Comparison of ENCODE assay signal across 13 mouse cellular contexts in the genomic region with DNA sequence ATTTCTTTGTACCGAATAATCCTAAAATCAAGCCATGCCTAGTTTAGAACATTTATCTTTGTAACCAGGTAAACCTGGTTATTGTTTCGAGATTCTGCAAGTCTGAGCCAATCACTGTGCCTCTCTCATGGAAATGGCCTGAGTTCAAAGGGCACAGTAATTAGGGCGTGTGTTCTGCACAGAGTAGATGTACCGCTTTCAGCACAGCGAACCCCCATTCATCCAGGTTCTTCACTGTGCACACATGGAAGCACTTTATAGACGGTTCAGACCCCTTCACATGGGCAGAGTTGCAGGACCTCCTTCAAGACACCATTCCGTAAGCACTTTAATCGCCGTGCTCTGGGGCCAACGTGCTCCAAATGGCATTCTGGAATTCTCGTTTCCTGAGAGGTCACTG.
"Had no signal": no experiment of that assay in that cellular context is flagged by ENCODE, and none has a peak within 500 bp of the region (broad histone marks: within the 10 kb centered on the region; RNA-seq: fewer than 3 reads in every experiment).

No protein-coding gene starts in this region.

- H3K4me2 ChIP-seq: liver, embryonic 12.5 days; lung, embryonic 14.5 days; neural tube, embryonic 15.5 days had no signal

- ATAC-seq: liver, embryonic 12.5 days had no signal

- H3K4me3 ChIP-seq: left cerebral cortex, adult 2 months; liver, embryonic 12.5 days; midbrain, embryonic 10.5 days; myocyte; neural tube, embryonic 15.5 days had no signal

- H3K9ac ChIP-seq: liver, embryonic 12.5 days; lung, embryonic 14.5 days; neural tube, embryonic 15.5 days had no signal

- H3K4me1 ChIP-seq: liver, embryonic 12.5 days had no signal

- H3K9me3 ChIP-seq: liver, embryonic 12.5 days; midbrain, embryonic 10.5 days; neural tube, embryonic 15.5 days had no signal

- DNase-seq: kidney, adult 11 months; kidney, adult 9 months; kidney, postnatal 10 days; lung, embryonic 14.5 days; lung, postnatal 10 days; lung, postnatal 4 days; midbrain, embryonic 14.5 days had no signal

- H3K36me3 ChIP-seq: liver, embryonic 12.5 days; midbrain, embryonic 10.5 days; neural tube, embryonic 15.5 days had no signal

- H3K27me3 ChIP-seq: liver, embryonic 12.5 days had no signal

- H3K27ac ChIP-seq: left cerebral cortex, adult 2 months; liver, embryonic 12.5 days; midbrain, embryonic 10.5 days; neural tube, embryonic 15.5 days; stomach, postnatal 0 days had no signal
